Mouse (Mus musculus): ENCODE data around the gene Myef2. TPM values are rescaled to one million over a fixed set of nuclear protein-coding genes. Genes with fewer than 3 reads are reported as not detected.

The Myef2 gene
- 1.6 and 4.7 TPM in 2 replicates for polyA plus RNA-seq (2012; rRNA removed; ENCODE audit: low replicate concordance)

GRCm38 (mm10) chr2:125123477-125123852 lies at the start of gene Myef2:
Gene Myef2 (minus strand): TSS chr2:125123661.

GRCm38 (mm10) chr2:125152388-125152787 lies 28.9 kb upstream of the Myef2 start, which contains the start of gene Slc12a1:
Gene Slc12a1 (plus strand): TSS chr2:125152505.

DNA sequence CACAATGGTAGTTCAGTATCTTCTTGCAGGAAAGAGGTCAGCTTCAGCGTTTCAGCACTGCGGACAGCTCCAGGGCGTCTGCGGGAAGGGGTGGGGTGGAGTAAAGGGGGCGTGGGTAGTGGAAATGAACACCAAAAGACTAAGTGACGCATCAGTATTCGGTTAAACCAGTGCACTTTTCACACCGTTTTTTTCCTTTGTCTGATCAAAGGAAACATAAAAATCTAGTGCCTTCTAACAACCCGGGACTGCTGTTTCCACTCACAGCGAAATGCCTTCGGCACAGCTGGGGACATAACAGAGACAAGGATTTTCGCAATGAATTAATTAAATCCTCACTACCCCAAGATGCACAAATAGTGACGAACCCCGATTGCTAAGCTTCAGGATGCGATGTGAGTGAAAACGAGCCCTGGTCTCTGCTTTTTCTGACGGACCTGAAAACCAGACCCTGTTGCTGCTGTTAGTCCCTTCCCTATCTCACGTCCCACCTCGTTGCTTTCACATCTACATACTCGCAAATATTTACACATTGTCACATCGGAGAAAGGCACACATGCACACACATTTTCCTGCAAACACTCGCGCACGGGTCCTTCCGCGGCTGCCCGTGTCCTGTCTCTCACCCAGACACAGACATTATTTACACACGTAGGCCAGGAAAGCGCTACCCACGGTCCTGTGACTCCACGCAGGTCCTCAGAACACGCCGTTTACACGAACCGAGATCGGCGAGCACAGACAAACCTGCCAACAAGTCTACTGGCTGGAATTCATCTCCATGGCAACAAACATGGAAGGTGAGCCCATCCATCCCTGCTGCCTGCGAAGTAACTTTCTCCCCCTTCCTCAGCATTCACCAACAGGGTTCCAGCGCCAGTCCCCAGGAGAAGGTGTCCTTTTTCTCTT lies 12.7 kb upstream of the Myef2 start, which contains the start of gene Ctxn2:
Gene Ctxn2, plus strand, starts transcription at position 790 of the 909 bp plus-strand sequence.

GRCm38 (mm10) chr2:125067894-125068293 lies 55.6 kb downstream of the Myef2 start, which contains the start of gene Slc24a5:
Gene Slc24a5 (plus strand): TSS chr2:125068124.

Other genes with a start within 250 kb of the Myef2 start
- 0.13 and 0.18 TPM in 2 replicates for gene Slc24a5, start 55.5 kb downstream of the Myef2 start, polyA plus RNA-seq (2012; rRNA removed; ENCODE audit: low replicate concordance)
- not detected in 2 replicates for gene Ctxn2, start 13.0 kb upstream of the Myef2 start, polyA plus RNA-seq (2012; rRNA removed; ENCODE audit: low replicate concordance)
- gene Slc12a1, start 28.8 kb upstream of the Myef2 start, polyA plus RNA-seq (2012; rRNA removed; ENCODE audit: low replicate concordance): not detected in 2 replicates
- gene Dut, start 123.5 kb upstream of the Myef2 start, polyA plus RNA-seq (2012; rRNA removed; ENCODE audit: low replicate concordance): 17.0 and 24.4 TPM in 2 replicates